Mouse (Mus musculus): ENCODE results near the gene Duxbl3. TPM values are rescaled to one million over a fixed set of nuclear protein-coding genes. Genes with fewer than 3 reads are reported as not detected.

The Duxbl3 gene
- 0.30 and 0.56 TPM in 2 replicates for polyA plus RNA-seq (2012; rRNA removed; ENCODE audit: low replicate concordance)

DNA sequence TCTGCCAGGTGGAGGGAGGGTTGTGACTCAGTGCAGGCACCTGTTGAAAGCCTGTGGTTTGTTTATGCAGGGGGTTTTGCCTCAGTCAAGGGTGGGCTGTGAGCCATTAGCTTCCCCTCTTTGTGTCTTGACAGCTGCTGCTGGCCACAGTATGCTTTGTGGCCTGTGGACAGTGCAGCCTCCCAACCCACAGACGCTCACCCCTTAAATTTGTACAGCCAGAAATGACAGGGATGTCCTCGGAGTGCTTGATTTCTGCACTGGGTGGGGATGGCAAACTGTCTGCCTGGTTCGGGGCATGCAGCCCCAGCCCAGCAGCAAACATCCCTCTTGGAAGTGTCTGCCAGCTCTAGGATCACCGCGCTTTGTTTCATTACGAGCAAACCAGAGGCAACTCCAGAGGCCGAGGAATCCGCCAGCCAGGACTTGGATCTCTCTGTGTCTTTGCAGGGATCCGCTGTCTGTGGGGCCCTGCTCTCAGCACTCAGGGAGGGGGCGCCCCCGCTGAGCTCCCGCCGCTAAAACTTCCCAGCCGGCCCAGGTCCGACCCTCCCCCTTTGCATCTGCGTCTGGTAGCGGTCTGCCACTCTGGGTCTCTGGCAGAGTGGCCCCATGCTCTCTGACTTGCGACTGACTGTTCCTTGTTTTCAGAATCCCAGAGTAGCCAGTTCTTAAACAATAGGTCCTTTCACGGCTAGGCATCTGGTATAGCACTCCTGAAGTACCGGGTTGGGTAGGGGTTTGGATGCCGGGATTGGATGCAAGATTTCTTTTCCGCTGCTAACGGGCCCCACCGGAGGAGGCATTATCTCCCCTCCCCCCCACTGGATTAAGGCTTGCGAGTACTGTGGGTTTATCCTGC is at the start of gene Duxbl3:
Gene Duxbl3, plus strand, starts transcription at position 207 of the 862 bp plus-strand sequence.

Other genes starting within 250 kb of the Duxbl3 start
- 259 and 584 TPM in 2 replicates for gene Gm9780, start 215.3 kb upstream of the Duxbl3 start, polyA plus RNA-seq (2012; rRNA removed; ENCODE audit: low replicate concordance)
- gene Tmem254c, start 190.6 kb upstream of the Duxbl3 start, polyA plus RNA-seq (2012; rRNA removed; ENCODE audit: low replicate concordance) = 34.8 and 36.1 TPM in 2 replicates
- not detected in 2 replicates for gene Cphx2, start 176.4 kb upstream of the Duxbl3 start, polyA plus RNA-seq (2012; rRNA removed; ENCODE audit: low replicate concordance)
- not detected in 2 replicates for gene Cphx3, start 175.7 kb upstream of the Duxbl3 start, polyA plus RNA-seq (2012; rRNA removed; ENCODE audit: low replicate concordance)
- gene Duxbl2, start 139.6 kb upstream of the Duxbl3 start, polyA plus RNA-seq (2012; rRNA removed; ENCODE audit: low replicate concordance) = 0.56 and 0.95 TPM in 2 replicates
- 67.8 and 108 TPM in 2 replicates for gene Plac9b, start 75.5 kb upstream of the Duxbl3 start, polyA plus RNA-seq (2012; rRNA removed; ENCODE audit: low replicate concordance)
- 24.1 and 31.0 TPM in 2 replicates for gene Tmem254b, start 50.9 kb upstream of the Duxbl3 start, polyA plus RNA-seq (2012; rRNA removed; ENCODE audit: low replicate concordance)

All from mammary gland, adult 2 months (tissue).